Mouse (Mus musculus) testis, adult 2 months (tissue): ENCODE data around the gene Asic2. TPM values are rescaled to one million over a fixed set of nuclear protein-coding genes. Genes with fewer than 3 reads are reported as not detected.

ENCODE experiments used
- H3K27ac ChIP-seq: fragments of 200-500 bp; 2 replicates; pipeline ENCODE4 v1.5.1; 2012; ENCODE audit warnings: low read depth, low read length; ENCODE audit not compliant: control insufficient read depth, insufficient read depth
- H3K27me3 ChIP-seq: fragments of 200-500 bp; 2 replicates; pipeline ENCODE4 v1.6.1; 2012; ENCODE audit warnings: mild to moderate bottlenecking, low read length, moderate library complexity; ENCODE audit not compliant: control insufficient read depth, insufficient read depth
- H3K36me3 ChIP-seq: fragments of 200-500 bp; 2 replicates; pipeline ENCODE4 v1.6.1; 2012; ENCODE audit warnings: mild to moderate bottlenecking, low read length; ENCODE audit not compliant: control insufficient read depth, insufficient read depth
- H3K4me1 ChIP-seq: fragments of 200-500 bp; 2 replicates; pipeline ENCODE4 v1.6.1; 2012; ENCODE audit warnings: low read length; ENCODE audit not compliant: control insufficient read depth, insufficient read depth
- H3K4me3 ChIP-seq: fragments of 200-500 bp; 2 replicates; pipeline ENCODE4 v1.5.1; 2012; ENCODE audit warnings: low read depth, mild to moderate bottlenecking, low read length, moderate library complexity, mixed read lengths; ENCODE audit not compliant: control insufficient read depth
- CTCF ChIP-seq: fragments of 200-500 bp; IDR thresholded peaks from 2 replicates; pipeline ENCODE4 v1.5.1; 2012; ENCODE audit warnings: low read depth, mild to moderate bottlenecking, inconsistent platforms, low read length, moderate library complexity; ENCODE audit not compliant: control insufficient read depth, insufficient read depth, insufficient replicate concordance
- POLR2A ChIP-seq: fragments of 200-500 bp; IDR thresholded peaks from 2 replicates; pipeline ENCODE4 v1.6.1; 2012; ENCODE audit warnings: low read depth, mild to moderate bottlenecking, inconsistent platforms, low read length, moderate library complexity; ENCODE audit not compliant: control insufficient read depth
- polyA plus RNA-seq: library from polyadenylated mRNA; depleted of rRNA; stranded (reverse); fragments of >200 nt; gene quantifications from 2 replicates; pipeline ENCODE4 v1.2.3, GENCODE M21; 2012

The Asic2 gene
- polyA plus RNA-seq, 1 experiment: 0.41 TPM

GRCm38 (mm10) chr11:81418027-81418426 lies 550.2 kb downstream of the Asic2 start:
- Histone ChIP-seq H3K27me3 (no peaks in the 10 kb centered on the region), H3K4me1 (no peaks in the 10 kb centered on the region), H3K27ac (no peak overlapping the region), H3K4me3 (no peak overlapping the region), H3K36me3 (no peaks in the 10 kb centered on the region)
- no peak for TF ChIP-seq CTCF

- TF ChIP-seq POLR2A (no peak), CTCF (no peak)
- no peak overlapping the region for H3K27ac ChIP-seq
Observed at GRCm38 (mm10) chr11:81416319-81416718, 551.9 kb downstream of the Asic2 start.

GRCm38 (mm10) chr11:81414596-81414995 lies 553.7 kb downstream of the Asic2 start:
- no peaks in the 10 kb centered on the region for H3K27me3 ChIP-seq
- H3K4me3 ChIP-seq: no peak overlapping the region
- H3K4me1 ChIP-seq: no peaks in the 10 kb centered on the region
- no peaks in the 10 kb centered on the region for H3K36me3 ChIP-seq
- H3K27ac ChIP-seq: no peak overlapping the region
- TF ChIP-seq POLR2A (no peak), CTCF (no peak)

More at GRCm38 (mm10) chr11:81416319-81416718, 551.9 kb downstream of the Asic2 start:
- Histone ChIP-seq H3K36me3 (no peaks in the 10 kb centered on the region), H3K4me3 (no peak overlapping the region), H3K4me1 (no peaks in the 10 kb centered on the region), H3K27me3 (no peaks in the 10 kb centered on the region)

- no peak for TF ChIP-seq CTCF
- TF ChIP-seq POLR2A: no peak
- no peaks in the 10 kb centered on the region for H3K36me3 ChIP-seq
- no peak overlapping the region for H3K4me3 ChIP-seq
- no peak overlapping the region for H3K27ac ChIP-seq
- no peaks in the 10 kb centered on the region for H3K27me3 ChIP-seq
- no peaks in the 10 kb centered on the region for H3K4me1 ChIP-seq
Observed at GRCm38 (mm10) chr11:81411251-81411650, 557.0 kb downstream of the Asic2 start.

- TF ChIP-seq POLR2A (no peak), CTCF (no peak)
- no peaks in the 10 kb centered on the region for H3K36me3 ChIP-seq
- no peak overlapping the region for H3K27ac ChIP-seq
- no peak overlapping the region for H3K4me3 ChIP-seq
- H3K4me1 ChIP-seq: no peaks in the 10 kb centered on the region
- H3K27me3 ChIP-seq: no peaks in the 10 kb centered on the region
Observed at GRCm38 (mm10) chr11:81405951-81406350, 562.3 kb downstream of the Asic2 start.

- no peaks in the 10 kb centered on the region for H3K4me1 ChIP-seq
- TF ChIP-seq POLR2A (no peak), CTCF (no peak)
- no peaks in the 10 kb centered on the region for H3K36me3 ChIP-seq
- H3K27ac ChIP-seq: no peak overlapping the region
- H3K27me3 ChIP-seq: no peaks in the 10 kb centered on the region
- no peak overlapping the region for H3K4me3 ChIP-seq
Observed at GRCm38 (mm10) chr11:81402263-81402662, 566.0 kb downstream of the Asic2 start.

- Histone ChIP-seq H3K27ac (no peak overlapping the region), H3K4me3 (no peak overlapping the region), H3K36me3 (no peaks in the 10 kb centered on the region), H3K27me3 (no peaks in the 10 kb centered on the region), H3K4me1 (no peaks in the 10 kb centered on the region)
- TF ChIP-seq CTCF (no peak), POLR2A (no peak)
Observed at GRCm38 (mm10) chr11:81392855-81393254, 575.4 kb downstream of the Asic2 start.

GRCm38 (mm10) chr11:81386185-81386584 lies 582.1 kb downstream of the Asic2 start:
- no peaks in the 10 kb centered on the region for H3K36me3 ChIP-seq
- H3K4me1 ChIP-seq: peaks cover 10% of the 10 kb centered on the region

More at GRCm38 (mm10) chr11:81386185-81386584, 582.1 kb downstream of the Asic2 start:
- H3K27ac ChIP-seq: no peak overlapping the region
- H3K27me3 ChIP-seq: no peaks in the 10 kb centered on the region
- TF ChIP-seq CTCF (no peak), POLR2A (no peak)
- no peak overlapping the region for H3K4me3 ChIP-seq
